Mouse (Mus musculus) lung, embryonic 16.5 days (tissue): Measurements from ENCODE around the gene Nos1. TPM values are rescaled to one million over a fixed set of nuclear protein-coding genes. Genes with fewer than 3 reads are reported as not detected.

Experiments used
- ATAC-seq: fragments of 200-750 bp; cut with Nextera tagmentation; 2 replicates; pipeline ENCODE4 v1.8.0; 2017; ENCODE audit warnings: low read depth, mild to moderate bottlenecking, moderate library complexity
- H3K27ac ChIP-seq: fragments of 300-500 bp; sonication (generic); 2 replicates; pipeline ENCODE4 v1.5.1; 2014; ENCODE audit warnings: mild to moderate bottlenecking, control low read depth, low read length
- H3K27me3 ChIP-seq: fragments of 300-500 bp; sonication (generic); 2 replicates; pipeline ENCODE4 v1.6.1; 2014; ENCODE audit warnings: low read depth, low read length, mixed read lengths; ENCODE audit not compliant: control insufficient read depth, insufficient read depth
- H3K36me3 ChIP-seq: fragments of 300-500 bp; sonication (generic); 2 replicates; pipeline ENCODE4 v1.6.1; 2014; ENCODE audit warnings: low read length; ENCODE audit not compliant: control insufficient read depth, insufficient read depth
- H3K4me1 ChIP-seq: fragments of 300-500 bp; sonication (generic); replicated peaks from 2 replicates; pipeline ENCODE4 v1.6.1; 2014; ENCODE audit warnings: low read length, mixed read lengths; ENCODE audit not compliant: control insufficient read depth, insufficient read depth
- H3K4me2 ChIP-seq: fragments of 300-500 bp; sonication (generic); 2 replicates; pipeline ENCODE4 v1.6.1; 2014; ENCODE audit warnings: low read depth, low read length, control low read depth
- H3K4me3 ChIP-seq: fragments of 300-500 bp; sonication (generic); 2 replicates; pipeline ENCODE4 v1.5.1; 2014; ENCODE audit warnings: mild to moderate bottlenecking, low read length, control low read depth
- H3K9ac ChIP-seq: fragments of 300-500 bp; sonication (generic); 2 replicates; pipeline ENCODE4 v1.6.1; 2014; ENCODE audit warnings: low read length, control low read depth
- H3K9me3 ChIP-seq: fragments of 300-500 bp; sonication (generic); 2 replicates; pipeline ENCODE4 v1.6.1; 2016; ENCODE audit warnings: low read length; ENCODE audit not compliant: control insufficient read depth
- WGBS: fragments of 180-500 bp; shearing (Covaris S2); extraction: QIAGEN DNeasy Blood & Tissue Kit; methylation state at CpG from one replicate; pipeline ENCODE4 v1.1.7; 2014; 5-methylcytosine and 5-hydroxymethylcytosine counted together
- polyA plus RNA-seq: library from polyadenylated mRNA; unstranded; fragments of >200 nt; fragmentation: Nextera tagmentation; extraction: Ambion mirVana; gene quantifications from 2 replicates; pipeline ENCODE4 v1.2.1, GENCODE M21; 2015

The Nos1 gene
- polyA plus RNA-seq, 1 experiment from 2014 or later, result 0.10 TPM

DNA sequence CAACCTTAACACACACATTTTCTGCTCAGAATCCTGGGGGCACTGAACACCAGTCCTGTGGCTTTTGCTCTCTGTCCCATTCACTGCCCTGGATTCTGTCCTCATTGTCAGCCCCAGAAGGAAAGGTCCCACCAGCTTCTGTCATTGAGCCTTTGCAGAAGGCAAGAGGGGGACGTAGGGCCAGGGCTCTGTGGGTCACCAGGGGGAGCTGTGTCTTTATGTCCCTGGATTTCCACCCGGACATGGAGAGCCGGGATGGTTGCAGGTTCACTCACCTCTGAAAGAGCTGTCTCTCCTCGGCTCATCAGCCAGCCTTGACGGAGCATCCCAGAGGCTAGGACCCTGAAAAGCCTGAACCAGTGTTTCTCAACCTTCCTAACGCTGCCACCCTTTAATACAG is 142.9 kb downstream of the Nos1 start:
- H3K9ac ChIP-seq, result no peak overlapping the region
- H3K27me3 ChIP-seq, result no peaks in the 10 kb centered on the region
- no peak for ATAC-seq
- H3K27ac ChIP-seq, result no peak overlapping the region
- H3K4me1 ChIP-seq, result no peaks in the 10 kb centered on the region
- no peak overlapping the region for H3K4me2 ChIP-seq
- no peaks in the 10 kb centered on the region for H3K9me3 ChIP-seq
- WGBS, result 26% methylated on average over 6 of the region's 6 CpGs
- H3K4me3 ChIP-seq, result no peak overlapping the region
- H3K36me3 ChIP-seq, result no peaks in the 10 kb centered on the region

DNA sequence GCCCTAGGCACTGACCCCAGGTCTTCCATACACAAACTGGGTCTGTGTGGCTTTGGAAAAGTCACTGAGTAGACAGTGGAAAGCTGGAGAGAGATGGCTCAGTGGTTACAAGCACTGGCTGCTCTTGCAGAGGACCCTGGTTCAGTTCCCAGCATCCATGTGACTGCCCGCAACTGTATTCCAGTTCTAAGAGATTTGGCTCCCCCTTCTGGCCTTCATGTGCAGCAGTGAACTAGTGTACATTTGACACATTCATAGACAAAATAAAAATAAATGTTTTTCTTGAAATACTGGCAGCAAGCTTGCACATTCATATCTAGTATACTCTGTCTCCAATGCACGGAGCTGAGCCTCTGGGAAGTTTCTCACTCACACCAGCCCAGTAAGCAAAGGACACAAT is 147.7 kb downstream of the Nos1 start:
- Histone ChIP-seq H3K9ac (no peak overlapping the region), H3K9me3 (no peaks in the 10 kb centered on the region), H3K36me3 (no peaks in the 10 kb centered on the region), H3K4me1 (no peaks in the 10 kb centered on the region), H3K27me3 (no peaks in the 10 kb centered on the region), H3K4me2 (no peak overlapping the region), H3K27ac (no peak overlapping the region), H3K4me3 (no peak overlapping the region)
- ATAC-seq, result no peak
- 88% methylated on average over 2 of the region's 2 CpGs for WGBS

DNA sequence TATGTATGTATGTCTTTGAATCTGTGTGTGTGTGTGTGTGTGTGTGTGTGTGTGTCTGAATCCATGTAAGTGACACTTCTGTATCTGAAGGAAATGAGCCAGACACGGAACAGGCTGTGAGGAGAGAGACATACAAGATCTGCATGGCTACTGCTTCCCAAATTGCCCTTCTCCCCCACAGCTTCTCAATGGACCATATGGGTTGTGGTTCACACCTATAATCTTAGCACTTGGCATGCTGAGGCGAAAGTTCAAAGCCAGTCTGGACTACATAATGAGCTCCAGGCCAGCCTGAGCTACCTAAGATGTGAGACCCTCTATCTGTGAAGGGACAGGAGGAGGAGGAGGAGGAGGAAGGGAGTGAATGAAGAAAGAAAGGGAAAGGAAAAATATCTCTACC is 151.4 kb downstream of the Nos1 start:
- Histone ChIP-seq H3K4me2 (no peak overlapping the region), H3K27ac (no peak overlapping the region), H3K9ac (no peak overlapping the region), H3K27me3 (no peaks in the 10 kb centered on the region), H3K4me3 (no peak overlapping the region), H3K36me3 (no peaks in the 10 kb centered on the region), H3K4me1 (no peaks in the 10 kb centered on the region), H3K9me3 (no peaks in the 10 kb centered on the region)
- WGBS, result 71% methylated on average over 2 of the region's 2 CpGs
- ATAC-seq, result no peak

DNA sequence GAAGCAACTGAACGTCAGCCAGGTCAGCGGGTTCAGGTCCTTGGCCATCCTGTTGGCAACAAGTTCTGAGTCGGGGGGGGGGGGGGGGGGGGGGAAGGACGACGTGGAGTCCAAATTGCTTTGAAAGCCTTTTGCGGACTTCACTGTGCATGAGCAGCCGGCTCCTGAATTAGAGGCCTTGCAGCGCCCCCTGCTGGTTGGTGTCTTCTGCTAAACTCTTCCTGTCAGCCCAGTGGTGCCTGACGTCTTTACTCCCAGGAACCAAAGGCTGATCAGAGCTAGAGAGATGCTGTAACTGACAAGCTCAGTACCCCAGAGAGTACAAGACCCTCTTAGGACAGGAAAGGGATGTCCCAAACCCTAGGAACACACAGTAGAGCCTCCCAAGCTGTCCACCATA is 152.0 kb downstream of the Nos1 start:
- H3K36me3 ChIP-seq, result no peaks in the 10 kb centered on the region
- 2% methylated on average over 6 of the region's 9 CpGs for WGBS
- no peak overlapping the region for H3K4me3 ChIP-seq
- H3K4me1 ChIP-seq, result no peaks in the 10 kb centered on the region
- peak; percentile 62; the same call in 1 of the 2 replicates for ATAC-seq
- H3K27ac ChIP-seq, result no peak overlapping the region
- H3K4me2 ChIP-seq, result no peak overlapping the region
- no peak overlapping the region for H3K9ac ChIP-seq
- no peaks in the 10 kb centered on the region for H3K9me3 ChIP-seq
- no peaks in the 10 kb centered on the region for H3K27me3 ChIP-seq

DNA sequence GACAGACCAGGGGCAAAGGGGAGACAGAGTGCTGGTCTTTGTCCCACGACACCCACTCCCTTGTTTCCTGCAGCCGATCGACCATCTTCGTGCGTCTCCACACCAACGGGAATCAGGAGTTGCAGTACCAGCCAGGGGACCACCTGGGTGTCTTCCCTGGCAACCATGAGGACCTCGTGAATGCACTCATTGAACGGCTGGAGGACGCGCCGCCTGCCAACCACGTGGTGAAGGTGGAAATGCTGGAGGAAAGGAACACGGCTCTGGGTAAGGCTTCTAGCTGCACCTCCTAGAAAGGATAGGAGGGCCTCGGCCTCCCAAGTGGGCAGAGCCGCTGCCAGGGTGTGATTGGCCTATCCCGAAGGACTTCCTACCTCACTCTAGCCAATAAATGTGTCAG is 155.5 kb downstream of the Nos1 start:
- no peak for ATAC-seq
- H3K9ac ChIP-seq, result no peak overlapping the region
- no peaks in the 10 kb centered on the region for H3K4me1 ChIP-seq
- H3K27ac ChIP-seq, result no peak overlapping the region
- H3K36me3 ChIP-seq, result no peaks in the 10 kb centered on the region
- WGBS, result 49% methylated on average over 16 of the region's 16 CpGs
- no peak overlapping the region for H3K4me2 ChIP-seq
- no peak overlapping the region for H3K4me3 ChIP-seq
- H3K27me3 ChIP-seq, result no peaks in the 10 kb centered on the region
- H3K9me3 ChIP-seq, result no peaks in the 10 kb centered on the region

DNA sequence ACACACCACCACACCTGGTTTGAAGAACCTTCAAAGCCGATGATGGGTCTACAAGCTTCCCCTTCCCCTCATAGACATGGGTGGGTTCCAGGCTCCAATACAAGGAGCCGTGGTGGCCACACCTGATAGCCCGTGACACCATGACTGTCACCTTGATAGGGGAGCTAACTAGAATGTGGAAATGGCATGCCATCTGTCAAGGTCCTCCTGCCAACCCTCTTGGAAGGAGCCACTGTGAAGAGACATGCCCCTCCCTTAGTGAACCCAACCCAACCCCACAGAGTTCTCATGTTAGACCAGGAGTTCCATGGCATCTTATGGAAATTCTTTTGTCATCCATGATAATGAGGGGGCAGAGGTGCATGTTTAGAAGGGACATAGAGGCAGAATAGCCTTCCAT is 156.4 kb downstream of the Nos1 start:
- 75% methylated on average over 3 of the region's 3 CpGs for WGBS
- no peak for ATAC-seq
- no peak overlapping the region for H3K9ac ChIP-seq
- no peaks in the 10 kb centered on the region for H3K27me3 ChIP-seq
- no peak overlapping the region for H3K4me2 ChIP-seq
- H3K27ac ChIP-seq, result no peak overlapping the region
- H3K9me3 ChIP-seq, result no peaks in the 10 kb centered on the region
- no peaks in the 10 kb centered on the region for H3K4me1 ChIP-seq
- H3K4me3 ChIP-seq, result no peak overlapping the region
- H3K36me3 ChIP-seq, result no peaks in the 10 kb centered on the region

DNA sequence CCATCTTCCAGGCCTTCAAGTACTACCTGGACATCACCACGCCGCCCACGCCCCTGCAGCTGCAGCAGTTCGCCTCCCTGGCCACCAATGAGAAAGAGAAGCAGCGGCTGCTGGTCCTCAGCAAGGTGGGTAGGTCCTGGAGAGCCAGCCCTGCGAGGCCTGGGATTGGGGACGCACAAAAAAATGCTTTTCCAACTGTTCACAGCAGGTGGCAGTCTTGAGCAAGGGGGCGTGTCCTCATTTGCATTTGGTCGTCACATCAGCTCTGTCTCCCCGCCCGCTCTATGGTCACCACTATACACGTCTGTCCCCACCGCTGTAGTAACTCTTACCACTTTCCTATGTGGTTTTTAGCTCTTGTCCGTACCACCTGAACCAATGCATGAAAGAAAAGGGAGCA is 157.3 kb downstream of the Nos1 start:
- H3K4me2 ChIP-seq, result peak overlapping the region; percentile 56
- no peak overlapping the region for H3K9ac ChIP-seq

DNA sequence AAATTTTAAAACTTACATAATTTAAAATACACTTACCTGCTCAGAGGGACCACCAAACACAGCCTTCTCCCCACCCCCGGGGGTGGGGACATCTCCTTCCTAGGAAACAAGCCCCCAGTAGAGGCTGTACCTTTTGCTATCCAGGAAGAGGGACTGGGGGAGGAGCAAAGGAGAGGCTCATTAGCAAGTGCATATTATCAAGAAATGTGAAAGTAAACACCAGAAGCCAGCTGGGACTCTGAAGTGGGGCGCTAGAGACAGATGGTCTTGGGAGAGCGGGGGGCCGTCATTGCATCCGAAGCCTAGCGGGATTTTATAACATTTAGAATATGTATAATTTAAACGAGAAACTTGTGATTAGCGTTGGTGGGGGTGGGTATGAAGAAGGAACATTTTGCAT is 158.6 kb downstream of the Nos1 start:
- no peaks in the 10 kb centered on the region for H3K27me3 ChIP-seq
- H3K4me3 ChIP-seq, result no peak overlapping the region
- 50% methylated on average over 8 of the region's 8 CpGs for WGBS
- no peak overlapping the region for H3K9ac ChIP-seq
- H3K9me3 ChIP-seq, result no peaks in the 10 kb centered on the region
- H3K4me2 ChIP-seq, result no peak overlapping the region
- no peaks in the 10 kb centered on the region for H3K4me1 ChIP-seq
- ATAC-seq, result no peak
- no peak overlapping the region for H3K27ac ChIP-seq
- H3K36me3 ChIP-seq, result no peaks in the 10 kb centered on the region

More for the DNA sequence above, 157.3 kb downstream of the Nos1 start:
- H3K4me1 ChIP-seq, result no peaks in the 10 kb centered on the region
- no peaks in the 10 kb centered on the region for H3K9me3 ChIP-seq
- no peak overlapping the region for H3K27ac ChIP-seq
- ATAC-seq, result peak; percentile 83
- H3K27me3 ChIP-seq, result no peaks in the 10 kb centered on the region
- no peaks in the 10 kb centered on the region for H3K36me3 ChIP-seq
- 8% methylated on average over 14 of the region's 14 CpGs for WGBS
- peak overlapping the region; percentile 37 for H3K4me3 ChIP-seq

DNA sequence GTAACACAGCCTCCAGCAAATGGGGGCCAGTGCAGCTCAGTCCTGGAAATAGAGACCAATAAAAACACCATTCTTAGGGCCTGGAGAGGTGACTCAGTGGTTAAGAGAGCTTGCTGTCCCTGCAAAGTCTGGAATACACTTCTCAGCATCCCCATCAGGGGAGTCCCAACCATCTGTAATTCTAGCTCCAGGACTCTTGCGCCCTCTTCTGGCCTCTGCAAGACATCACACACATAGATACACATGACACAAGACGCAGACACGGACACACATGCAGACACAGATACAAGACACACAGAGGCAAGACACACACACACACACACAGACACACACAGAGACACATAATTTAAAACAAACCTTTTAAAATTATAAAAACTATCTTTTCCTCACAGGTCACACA is 160.7 kb downstream of the Nos1 start:
- Histone ChIP-seq H3K4me2 (no peak overlapping the region), H3K36me3 (no peaks in the 10 kb centered on the region), H3K9ac (no peak overlapping the region), H3K27ac (no peak overlapping the region), H3K27me3 (no peaks in the 10 kb centered on the region; the same call in 1 of the 2 replicates), H3K9me3 (no peaks in the 10 kb centered on the region), H3K4me3 (no peak overlapping the region), H3K4me1 (no peaks in the 10 kb centered on the region)
- 67% methylated on average over 3 of the region's 3 CpGs for WGBS
- ATAC-seq, result no peak

DNA sequence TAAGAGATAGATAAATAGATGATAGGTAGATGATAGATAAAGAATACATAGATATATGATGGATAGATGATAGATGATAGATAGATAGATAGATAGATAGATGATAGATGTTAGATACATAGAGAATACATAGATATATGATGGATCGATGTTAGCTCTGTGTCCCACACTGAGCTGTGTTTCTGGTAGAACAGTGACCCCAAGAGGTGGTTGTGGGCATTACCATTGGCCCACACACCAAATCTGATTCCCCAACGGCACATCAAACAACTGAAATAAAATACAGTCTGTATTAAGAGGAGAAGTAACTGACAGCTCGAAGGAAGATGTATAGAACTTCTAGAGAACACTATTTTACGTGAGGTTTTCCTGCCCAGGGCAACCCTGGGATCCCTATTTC is 165.8 kb downstream of the Nos1 start:
- Histone ChIP-seq H3K4me1 (no peaks in the 10 kb centered on the region), H3K4me2 (no peak overlapping the region), H3K36me3 (no peaks in the 10 kb centered on the region), H3K27me3 (no peaks in the 10 kb centered on the region; the same call in 1 of the 2 replicates), H3K27ac (no peak overlapping the region), H3K9ac (no peak overlapping the region), H3K4me3 (no peak overlapping the region), H3K9me3 (no peaks in the 10 kb centered on the region)
- WGBS, result 22% methylated on average over 4 of the region's 4 CpGs
- ATAC-seq, result no peak
